Mouse (Mus musculus) R1 (cell line): ENCODE measurements around the gene Gm21981.
"Not testable (repeated sequence)": the region's sequence is repeated elsewhere in the genome, so short reads cannot be mapped to it uniquely, and the experiment has no call there.

ENCODE experiments used
- DNase-seq: peaks from one replicate; pipeline ENCODE4 v3.0.0-alpha.2; 2018; ENCODE audit warnings: low read depth, low spot score

Gm21981 gene

DNA sequence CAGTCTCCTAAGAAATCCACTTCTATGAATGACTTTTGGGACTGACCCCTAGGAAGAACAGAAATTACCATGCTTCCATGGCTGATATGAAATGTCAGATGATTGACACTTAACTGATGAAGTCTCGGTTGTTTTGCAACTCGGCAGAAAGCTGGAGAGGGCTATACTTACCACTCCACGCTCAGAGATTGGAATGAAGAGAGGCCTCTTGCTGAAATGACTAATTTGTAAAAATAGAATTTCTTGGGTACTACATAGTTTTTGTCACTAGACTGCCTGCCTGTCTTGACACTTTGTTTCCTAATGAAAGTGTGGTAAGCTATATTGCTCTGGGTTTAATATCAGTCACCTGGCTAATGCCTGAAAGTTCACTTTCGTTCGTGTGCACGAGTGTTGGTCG lies 29.8 kb downstream of the Gm21981 start:
- DNase-seq: no peak

DNA sequence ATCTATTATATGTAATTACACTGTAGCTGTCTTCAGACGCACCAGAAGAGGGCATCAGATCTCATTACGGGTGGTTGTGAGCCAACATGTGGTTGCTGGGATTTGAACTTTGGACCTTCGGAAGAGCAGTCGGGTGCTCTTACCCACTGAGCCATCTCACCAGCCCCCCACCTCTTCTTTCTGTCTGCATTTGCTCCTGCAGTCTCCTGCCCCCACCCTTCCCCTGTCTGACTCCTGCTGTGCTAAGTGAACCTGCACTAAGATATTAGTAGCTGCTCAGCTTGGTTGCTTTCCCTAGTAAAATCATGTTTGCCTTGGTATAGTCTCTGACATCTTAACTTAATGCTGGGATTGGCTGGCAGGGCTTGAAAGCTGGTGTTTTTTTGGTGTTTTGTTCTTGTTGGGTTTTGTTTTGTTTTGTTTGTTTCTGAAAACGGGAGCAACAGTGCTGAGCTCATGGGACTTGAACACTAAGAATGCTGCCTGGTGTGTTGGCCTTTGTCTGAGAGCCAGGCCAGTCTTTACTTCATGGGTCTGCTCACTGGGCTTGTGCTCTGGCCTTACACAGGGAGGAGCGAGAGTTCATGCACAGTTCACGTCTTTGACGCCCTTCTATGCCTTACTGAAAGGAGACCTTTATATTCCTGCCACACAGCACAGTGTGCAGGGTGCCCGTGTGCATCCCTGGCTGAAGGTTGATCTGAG lies 31.1 kb downstream of the Gm21981 start:
- DNase-seq: peak; percentile 79

DNA sequence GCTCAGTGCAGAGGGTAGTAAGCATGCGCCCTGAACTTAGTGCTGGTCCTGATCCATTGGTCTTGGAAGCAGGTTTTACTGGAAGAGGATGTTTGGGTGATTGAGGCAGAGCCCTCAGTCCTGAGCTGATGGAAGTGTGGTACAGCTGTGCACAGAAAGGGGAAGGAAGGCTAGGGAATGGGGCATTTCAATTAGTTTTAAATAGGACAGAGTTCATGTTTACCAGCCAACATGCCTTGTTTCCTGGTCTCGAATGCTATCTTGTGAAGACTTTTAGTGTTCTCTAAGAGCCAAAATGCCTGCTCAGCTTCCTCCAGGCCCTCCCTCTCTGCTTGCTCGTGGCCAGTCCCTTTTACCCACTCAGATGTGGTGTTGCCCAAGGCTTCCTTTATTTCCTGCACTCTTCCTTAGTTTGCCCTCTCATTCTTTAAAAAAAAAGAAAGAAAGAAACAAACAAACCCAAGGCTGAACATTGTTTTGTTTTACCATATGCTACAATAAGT lies 35.5 kb downstream of the Gm21981 start:
- DNase-seq: no peak

DNA sequence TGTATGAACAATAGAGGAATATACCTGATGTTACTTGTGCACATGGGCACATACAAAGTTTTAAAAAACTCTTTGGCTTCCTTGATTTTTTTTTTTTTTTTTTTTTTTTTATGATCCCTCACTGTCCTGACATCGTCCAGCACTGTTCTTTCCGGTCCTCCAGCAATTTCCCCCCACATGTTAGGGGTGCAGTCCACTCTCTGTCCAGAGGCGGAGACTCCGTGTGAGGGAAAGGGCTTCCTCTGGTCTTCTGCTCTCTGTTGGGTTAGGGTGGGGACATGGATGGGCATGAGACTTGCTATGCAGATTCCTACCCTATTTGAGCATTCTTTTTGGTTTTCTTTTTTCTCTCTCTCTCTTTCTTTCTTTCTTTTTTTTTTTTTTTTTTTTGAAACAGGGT lies 36.4 kb downstream of the Gm21981 start:
- DNase-seq: no peak

DNA sequence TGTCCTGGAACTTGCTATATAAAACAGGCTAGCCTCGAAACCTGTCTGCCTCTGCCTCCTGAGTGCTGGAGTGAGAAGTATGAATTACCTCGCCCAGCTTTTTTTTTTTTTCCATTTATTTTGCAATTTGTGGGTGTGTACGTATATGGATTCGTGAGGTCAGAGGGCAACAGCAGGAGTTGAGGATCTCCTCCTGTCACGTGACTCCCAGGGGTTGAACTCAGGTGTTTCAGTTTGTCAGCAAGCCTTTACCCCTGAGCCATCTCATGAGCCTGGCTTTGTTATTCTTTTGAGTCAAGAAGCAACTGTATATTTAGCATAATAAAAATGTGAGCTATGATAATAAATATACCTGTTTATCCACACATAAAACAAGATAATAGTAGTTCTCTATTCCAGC lies 38.6 kb downstream of the Gm21981 start:
- peak; percentile 25 for DNase-seq

DNA sequence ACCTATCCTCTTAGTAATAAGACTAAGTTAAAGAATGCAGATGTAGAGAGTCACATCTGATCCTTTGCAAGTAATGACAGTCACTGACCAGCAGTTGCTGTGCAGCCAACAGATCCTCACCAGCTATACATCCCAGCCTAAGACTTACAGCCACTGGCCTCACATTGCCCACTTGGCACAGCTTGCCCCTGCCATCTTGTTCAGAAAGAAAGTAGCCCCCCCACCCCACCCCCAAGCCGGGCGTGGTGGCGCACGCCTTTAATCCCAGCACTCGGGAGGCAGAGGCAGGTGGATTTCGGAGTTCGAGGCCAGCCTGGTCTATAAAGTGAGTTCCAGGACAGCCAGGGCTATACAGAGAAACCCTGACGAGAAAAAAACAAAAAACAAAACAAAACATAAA lies 39.9 kb downstream of the Gm21981 start:
- not testable (repeated sequence) for DNase-seq

DNA sequence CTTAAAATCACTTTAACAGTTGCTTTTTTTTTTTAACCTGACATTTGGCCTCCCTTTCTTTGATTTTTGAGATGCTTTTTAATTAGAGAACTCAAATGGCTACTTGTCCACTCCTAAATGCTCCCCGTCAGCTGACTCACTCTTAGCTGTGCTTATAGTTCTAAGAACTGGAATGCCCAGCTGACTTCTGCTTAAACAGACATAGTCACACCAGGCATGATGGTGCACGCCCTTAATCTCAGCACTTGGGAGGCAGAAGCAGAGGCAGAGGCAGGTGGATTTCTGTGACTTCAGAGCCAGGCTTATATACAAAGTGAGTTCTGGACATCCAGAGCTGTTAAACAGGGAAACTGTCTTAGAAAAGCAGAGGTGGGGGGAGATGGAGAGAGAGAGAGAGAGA lies 42.3 kb downstream of the Gm21981 start:
- no peak for DNase-seq

DNA sequence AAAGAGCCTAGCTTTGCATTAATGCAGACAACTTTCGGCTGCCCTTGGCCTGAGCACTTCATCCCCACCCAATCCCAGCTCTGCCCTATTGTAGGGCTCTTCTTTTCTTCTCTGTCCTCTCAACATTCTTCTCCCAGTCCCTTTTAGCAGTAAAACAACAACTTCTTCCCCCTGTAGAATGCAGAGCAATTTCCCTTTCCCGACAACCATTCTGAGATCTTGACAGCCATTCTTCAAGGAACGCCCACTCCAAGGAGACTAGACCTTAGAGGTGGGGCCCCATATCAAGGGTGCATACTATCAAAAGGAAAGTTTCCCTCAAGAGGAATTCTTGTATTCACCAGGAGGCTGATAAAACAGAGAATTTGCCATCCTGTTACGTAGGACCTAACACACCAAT lies 45.3 kb downstream of the Gm21981 start:
- DNase-seq: peak; percentile 64

DNA sequence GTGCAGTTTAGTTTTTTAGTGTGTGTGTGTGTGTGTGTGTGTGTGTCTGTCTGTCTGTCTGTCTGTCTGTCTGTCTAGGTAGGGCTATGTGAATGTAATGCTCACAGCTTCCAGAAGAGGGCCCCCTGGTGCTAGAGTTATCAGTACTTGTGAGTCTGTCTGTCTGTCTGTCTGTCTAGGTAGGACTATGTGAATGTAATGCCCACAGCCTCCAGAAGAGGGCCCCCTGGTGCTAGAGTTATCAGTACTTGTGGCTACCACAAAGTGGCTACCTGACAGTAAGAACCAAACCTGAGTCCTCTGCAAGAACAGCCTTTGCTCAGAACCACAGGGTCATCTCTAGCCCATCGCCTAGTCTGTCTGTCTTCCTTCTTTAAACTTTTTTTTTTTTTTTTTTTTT lies 47.6 kb downstream of the Gm21981 start:
- peak; percentile 96 for DNase-seq

DNA sequence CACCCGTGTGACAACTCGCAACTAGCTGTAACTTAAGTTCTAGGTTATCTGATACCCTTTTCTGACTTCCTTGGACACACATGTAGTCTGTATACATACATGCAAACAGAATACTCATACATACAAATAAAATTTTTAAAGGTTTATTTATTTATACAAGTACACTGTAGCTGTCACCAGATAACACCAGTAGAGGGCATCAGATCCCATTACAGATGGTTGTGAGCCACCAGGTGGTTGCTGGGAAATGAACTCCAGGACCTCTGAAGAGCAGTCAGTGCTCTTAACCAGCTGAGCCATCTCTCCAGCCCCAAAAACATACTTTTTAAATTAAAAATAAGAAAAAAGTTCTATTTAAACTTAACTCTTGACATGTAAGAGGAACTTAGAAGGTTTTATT lies 51.3 kb downstream of the Gm21981 start:
- peak; percentile 63 for DNase-seq
